Mouse (Mus musculus): ENCODE data around the gene Gm1043.

Gm1043 gene

DNA sequence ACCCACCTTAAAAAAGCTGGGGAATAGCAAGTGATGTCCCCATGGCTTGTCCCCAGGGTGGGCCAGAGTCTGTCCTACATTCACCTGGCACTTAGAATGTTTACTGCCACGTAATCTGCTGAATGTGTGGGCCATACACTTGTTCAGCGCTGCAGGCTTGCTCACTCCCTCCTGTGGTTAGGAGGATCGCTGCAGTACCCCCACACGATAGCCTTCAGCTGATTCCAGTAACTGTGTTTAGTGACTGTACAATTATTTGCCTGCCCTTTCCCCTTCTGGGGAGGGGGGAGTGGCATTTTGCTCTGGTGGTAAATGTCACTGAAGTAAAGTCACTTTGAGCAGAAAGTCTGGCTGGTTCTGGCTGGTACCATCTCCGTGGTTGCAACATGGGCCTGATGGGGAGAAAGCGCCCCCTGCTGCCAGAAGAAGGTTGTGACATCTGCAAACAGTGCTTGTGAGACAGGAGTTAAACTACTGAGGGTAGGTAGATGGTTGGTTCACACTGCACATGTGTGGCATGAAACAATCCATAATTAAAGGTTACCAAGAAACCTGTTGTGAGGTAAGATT lies 24.2 kb downstream of the Gm1043 start:
- no peak for DNase-seq (ENCODE audit: extremely low read depth, low read depth)

DNA sequence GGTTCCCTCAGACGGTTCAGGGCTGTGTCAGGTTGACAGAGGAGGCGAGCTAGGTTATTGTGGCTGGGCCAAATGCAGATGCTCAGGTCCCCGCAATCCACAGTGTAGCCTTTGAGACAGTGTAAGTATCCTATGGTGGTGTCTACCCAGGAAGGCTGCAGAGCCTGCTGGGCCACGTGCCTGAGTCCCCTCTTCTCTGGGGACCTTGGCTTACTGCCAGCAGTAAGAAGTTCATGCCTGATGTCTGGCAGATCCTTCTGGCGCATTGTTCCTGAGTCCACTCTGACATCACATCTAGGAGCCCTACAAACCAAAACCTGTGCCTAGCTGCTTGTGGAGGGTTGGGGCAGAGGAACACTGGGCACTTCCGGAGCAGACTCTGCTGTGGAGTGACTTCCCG lies 27.2 kb downstream of the Gm1043 start:
- DNase-seq (ENCODE audit: extremely low read depth, low read depth): no peak

DNA sequence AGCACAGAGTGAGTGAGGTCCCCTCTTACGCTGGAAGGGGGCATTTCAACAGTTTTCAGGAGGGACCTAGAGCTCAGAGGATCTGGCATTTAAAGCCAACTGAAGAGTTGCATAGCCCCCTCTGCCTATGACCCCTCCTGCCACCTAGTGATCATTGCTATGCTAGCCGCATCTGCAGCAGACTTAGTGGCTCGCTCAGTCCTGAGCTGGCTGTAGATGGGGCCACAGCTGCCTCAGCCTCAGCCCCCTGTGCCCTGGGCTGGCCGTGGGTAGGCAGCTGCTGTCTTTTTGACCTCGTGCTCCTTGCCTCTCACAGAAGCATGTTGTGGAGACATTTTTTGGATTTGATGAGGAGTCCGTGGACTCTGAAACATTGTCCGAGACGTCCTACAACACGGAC lies 32.0 kb downstream of the Gm1043 start:
- DNase-seq (ENCODE audit: extremely low read depth, low read depth): no peak

DNA sequence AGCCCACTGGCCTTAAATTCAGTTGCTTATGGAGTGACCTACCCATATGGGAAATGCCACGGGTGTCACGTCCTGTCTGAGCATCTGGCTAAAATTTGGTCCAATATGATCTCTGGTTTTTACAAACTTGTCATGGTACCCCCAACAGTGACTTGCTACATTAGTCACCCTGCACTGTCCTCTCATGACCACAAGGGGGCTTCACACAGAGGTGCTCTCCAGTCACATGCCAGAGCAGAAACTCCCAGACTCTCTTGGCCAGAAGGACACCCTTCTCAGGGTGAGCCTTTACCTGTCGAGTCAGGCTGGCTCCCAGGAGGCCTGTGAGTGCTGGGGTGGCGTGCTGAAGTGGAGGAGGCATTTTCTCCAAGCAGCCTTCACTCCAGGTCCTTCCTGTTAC lies 33.1 kb downstream of the Gm1043 start:
- no peak for DNase-seq (ENCODE audit: extremely low read depth, low read depth)

DNA sequence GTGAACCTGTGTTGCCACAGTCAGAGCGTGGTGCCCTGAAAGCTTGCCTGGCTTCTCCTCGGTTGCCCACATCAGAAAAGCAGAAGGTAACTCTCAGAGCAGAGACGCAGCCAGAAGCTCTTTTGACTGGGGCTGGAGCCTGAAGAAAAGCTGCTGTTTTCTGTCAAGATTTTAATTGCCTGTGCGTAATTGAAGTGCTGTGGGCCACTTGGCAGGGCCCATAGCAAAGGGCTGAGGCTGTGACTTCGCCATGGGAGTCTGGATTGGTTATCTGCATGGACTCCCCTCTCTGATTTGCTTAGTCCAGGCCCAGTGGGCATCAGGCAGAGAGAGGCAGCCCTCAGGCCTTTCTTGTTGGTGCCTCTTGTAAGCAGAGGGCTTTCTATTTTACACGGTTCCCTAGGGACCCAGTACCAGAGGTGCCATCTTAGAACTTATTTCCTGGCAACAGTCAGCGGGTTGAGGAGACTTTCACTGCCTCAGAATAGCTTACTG lies 36.1 kb downstream of the Gm1043 start:
- DNase-seq (ENCODE audit: extremely low read depth, low read depth): no peak

DNA sequence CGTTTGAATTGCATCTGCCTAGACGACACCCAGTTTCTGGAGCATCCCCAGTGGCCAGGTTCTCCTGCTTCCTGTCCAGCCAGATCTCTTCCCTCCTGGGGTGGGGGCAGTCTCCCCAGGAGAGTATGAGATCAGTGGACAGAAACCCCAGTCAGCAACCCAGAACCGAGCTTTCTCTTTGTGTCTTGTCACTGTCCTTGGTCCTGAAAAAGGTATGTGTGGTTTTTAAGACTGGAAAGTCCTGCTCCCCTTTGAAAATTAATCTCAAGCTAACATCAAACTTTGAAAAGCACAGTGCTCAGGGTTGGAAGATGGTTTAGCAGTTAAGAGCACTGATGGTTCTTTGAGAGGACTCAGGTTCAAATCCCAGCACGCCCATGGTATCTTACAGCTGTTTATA lies 46.7 kb downstream of the Gm1043 start:
- DNase-seq (ENCODE audit: extremely low read depth, low read depth): no peak

DNA sequence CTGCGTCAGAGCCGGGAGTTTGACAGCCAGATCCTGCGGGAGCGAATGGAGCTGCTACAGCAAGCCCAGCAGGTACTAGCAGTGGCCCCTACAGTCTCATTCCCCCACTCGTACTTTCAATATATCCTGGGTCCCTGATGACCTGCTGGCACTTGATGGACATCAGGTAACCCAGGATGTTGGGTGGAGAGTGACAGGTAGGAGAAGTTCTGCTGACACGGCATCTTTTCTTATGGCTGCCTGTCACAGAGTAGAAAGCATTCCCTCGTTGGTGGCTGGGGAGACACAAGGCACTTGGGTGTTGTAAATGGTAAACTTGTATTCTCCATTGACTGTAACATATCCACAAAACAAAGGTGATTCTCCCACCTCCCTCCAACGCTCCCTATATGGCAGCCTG lies 56.6 kb downstream of the Gm1043 start:
- DNase-seq (ENCODE audit: extremely low read depth, low read depth): no peak

DNA sequence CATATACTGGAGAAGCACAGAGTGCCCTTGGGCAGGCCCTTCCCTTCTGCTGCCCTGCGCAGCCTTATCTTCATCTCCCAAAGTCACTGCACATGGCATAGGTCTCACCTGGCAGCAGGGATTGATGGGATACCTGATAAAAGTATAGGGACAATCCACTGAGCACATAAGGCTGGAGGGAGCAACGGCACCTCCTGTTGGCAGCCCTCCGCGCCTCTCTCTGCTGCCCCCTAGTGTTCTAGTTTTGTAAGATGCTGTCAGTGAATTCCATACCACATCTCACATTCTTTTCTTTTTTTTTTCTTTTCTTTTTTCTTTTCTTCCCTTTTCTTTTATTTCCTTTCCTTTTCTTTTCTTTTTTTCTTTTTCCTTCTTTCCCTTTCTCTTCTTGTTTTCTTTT lies 62.4 kb downstream of the Gm1043 start:
- DNase-seq (ENCODE audit: extremely low read depth, low read depth): no peak

DNA sequence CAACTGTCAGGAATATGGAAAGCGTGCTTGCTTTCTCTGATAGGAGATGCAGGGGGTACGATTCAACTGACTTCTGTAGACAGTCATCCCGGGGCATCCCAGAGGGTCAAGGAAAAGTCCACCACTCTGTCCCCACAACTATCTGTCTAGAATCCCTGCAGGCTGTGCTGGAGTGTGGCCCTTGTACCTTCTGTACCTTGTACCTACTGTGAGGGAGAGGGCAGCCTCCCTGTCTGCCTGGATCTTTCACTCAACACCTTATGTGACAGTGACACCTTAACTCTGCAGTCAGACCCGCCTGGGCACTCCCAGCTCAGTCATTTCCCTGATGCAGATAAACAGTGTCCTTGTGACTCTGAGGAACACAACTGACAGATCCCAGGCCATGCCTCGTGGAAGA lies 65.5 kb downstream of the Gm1043 start:
- DNase-seq (ENCODE audit: extremely low read depth, low read depth): no peak

DNA sequence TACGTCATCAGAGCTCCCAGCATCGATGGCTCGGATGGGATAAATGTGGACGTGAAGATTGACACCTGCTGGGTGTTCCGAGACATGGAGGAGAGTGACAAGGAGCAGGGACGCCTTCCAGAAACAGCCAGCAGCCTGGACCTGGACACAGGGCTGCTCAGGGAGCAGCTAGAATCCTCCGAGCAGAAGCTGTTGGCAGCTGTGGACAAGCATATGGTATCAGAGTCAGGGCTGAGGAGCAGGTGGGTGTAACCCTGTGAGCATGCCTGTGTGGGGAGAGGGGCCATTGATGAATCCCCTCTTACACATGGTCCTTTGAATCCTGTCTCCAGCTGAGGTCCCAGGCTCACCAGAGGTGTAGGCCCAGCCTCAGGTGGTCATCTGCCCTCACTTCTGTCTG lies 69.3 kb downstream of the Gm1043 start:
- no peak for DNase-seq (ENCODE audit: extremely low read depth, low read depth)

DNA sequence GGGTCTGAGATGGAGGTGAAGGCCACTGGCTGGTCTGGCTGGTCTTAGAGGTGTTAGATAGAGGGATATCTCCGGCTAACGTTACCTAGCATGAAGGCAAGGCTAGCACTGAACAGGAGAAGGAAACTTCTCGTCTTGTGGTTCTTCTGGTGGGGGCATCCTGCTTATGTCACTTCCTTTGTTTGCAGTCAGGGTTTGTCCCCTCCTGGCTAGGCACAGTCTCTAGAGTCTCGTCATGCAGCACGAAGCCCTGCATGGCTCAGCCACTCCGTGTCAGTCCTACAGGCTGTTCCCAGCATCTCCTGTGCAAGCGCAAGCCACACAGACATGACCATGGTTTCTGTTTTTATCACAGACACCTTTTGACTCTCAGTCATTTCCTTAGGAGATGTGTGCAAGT lies 73.2 kb downstream of the Gm1043 start:
- no peak for DNase-seq (ENCODE audit: extremely low read depth, low read depth)

DNA sequence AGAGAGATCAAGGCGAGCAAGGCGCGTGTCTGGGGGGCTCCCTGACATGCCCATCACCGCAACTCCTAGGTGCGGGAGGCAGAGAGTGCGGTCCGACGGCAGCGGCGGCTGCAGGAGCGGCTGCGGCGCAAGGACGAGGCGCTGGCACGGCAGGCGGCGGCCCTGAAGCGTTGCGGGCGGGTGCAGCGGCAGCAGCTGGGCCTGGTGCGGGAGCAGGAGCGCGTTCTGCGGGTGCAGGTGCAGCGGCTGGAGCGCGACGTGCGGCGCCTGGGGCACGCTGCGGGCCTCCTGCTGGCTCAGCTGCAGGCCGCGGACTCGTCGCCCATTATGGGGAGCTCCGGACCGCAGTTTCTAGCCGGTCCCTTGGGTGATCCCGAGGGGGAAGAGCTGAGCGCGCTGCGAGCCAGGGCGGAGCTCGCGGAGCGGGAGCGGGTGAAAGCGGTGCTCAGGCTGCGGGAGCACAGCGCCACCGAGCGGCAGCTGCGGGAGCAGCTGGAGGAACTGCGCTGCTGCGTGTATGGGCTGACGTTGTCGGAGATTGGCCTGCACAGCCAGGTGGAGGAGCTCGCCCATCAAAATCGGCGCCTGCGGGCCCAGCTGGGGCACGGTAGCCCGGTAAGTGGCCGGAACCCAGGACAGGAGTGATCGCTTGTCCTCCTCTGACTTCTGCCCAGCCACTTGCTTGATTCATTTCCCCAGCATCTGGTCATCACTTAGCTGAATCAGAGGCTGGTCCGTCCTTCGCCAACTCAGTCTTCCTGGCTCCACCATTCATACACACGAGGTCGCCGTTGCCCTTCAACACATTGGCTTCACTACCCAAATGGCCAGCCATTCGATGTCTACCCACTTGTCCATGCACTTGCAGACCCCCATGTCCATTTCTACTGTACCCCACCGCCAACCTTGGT lies 78.0 kb downstream of the Gm1043 start:
- no peak for DNase-seq (ENCODE audit: extremely low read depth, low read depth)

DNA sequence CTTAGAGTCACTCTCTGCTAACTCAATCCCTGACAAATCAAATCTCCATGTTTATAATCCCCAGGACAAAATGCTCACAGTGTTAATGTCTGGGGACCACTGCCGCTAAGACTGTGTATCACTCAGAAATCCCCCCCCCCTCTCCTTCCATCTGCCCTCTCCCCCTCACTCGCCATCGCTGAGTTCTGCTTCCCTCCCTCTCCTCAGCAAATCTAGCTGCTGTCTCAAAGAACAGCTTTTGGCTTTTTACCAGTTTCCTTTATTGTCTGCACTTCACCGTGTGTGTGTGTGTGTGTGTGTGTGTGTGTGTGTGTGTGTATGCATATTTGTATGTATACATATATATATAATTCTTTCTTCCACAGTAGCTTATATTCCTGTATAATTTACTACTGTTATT lies 91.3 kb downstream of the Gm1043 start:
- no peak for DNase-seq (ENCODE audit: extremely low read depth, low read depth)

DNA sequence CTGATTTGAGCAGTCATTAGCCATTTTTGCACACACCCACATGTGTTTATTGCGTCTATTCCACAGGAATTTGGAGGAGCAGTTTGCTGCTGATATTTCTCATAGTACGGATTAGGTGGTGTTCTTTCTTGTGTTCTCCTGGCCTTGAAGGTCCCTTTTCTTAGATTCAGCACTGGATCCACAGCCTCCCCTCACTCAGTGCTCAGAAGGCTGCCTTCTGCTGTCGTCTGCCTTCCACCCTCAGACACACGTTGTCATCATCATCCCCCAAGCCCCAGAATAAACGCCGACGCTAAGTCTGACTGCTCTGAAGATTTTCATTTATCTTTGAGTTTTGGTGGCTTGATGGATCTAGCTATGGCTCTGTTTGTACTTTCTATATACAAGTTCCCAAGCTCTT lies 91.9 kb downstream of the Gm1043 start:
- DNase-seq (ENCODE audit: extremely low read depth, low read depth): no peak

DNA sequence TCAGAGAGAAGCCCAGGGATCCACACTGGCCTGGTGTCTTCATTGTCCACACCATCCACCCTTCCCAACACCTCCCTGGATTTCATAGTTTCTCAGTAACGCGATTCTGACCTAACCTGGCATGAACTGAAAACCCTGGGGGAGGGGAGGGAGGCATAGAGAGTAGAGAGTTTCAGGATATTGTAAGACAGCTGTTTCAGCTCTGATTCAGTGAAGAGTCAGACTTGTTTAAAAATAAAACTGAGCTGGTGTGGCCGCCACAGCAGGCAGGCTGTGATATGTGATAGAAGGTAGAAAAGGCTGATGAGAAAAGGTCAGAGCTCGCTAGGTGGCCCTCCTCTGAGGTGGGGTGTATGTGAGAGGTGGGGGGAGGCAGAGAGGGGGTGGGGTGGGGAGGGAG lies 93.6 kb downstream of the Gm1043 start:
- no peak for DNase-seq (ENCODE audit: extremely low read depth, low read depth)

DNA sequence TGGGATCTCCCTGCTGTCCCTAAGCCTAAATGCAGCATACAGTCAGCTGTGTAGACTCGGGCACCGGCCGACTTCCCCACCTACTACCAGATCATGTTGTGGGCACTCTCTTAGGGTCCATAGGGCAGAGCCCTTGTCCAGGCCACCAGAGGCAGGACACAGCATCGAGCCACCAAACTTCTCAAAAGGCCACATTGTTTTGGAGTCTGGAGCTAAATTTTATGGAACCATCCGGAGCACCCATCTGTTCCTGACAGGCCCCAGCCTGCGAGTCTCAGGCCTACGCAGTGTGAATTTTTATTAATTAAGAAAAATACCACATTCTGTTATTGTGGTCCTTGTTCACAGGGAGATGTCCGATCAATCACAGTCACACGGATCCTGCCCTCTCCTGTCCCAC lies 94.7 kb downstream of the Gm1043 start:
- DNase-seq (ENCODE audit: extremely low read depth, low read depth): no peak

DNA sequence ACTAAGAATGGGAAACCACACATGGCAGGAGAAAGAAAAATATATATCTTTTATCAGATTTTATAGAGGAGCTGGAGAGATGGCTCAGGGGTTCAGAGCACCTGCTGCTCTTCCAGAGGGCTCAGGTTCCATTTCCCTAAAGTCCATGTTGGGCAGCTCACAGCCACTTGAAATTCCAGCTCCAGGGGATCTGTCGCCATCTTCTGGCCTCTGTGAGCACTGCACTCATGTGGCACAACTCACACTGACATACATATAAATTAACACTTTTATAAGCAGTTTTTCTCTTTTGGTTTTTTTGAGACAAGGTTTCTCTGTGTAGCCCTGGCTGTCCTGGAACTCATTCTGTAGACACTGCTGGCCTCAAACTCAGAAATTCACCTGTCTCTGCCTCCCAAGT lies 95.5 kb downstream of the Gm1043 start:
- DNase-seq (ENCODE audit: extremely low read depth, low read depth): no peak

DNA sequence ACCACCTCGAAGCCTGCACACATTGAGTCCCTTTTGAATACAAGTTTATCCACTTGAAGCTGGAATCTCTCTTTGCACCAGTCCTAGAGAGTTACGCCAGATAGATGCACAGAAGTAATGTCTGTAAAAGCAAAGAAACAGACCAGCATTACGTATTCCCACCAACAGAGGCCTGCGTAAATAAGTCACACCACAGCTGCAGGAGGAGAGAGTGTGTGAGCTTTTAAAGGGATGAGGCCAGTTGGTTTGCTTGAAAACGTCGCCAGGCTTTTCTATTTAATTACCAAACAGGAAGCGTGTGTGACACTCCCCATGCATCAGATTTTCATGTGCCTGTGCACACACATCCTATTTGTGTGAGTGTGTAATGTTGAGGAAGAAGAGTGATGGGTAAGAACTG lies 99.4 kb downstream of the Gm1043 start:
- DNase-seq (ENCODE audit: extremely low read depth, low read depth): no peak

DNA sequence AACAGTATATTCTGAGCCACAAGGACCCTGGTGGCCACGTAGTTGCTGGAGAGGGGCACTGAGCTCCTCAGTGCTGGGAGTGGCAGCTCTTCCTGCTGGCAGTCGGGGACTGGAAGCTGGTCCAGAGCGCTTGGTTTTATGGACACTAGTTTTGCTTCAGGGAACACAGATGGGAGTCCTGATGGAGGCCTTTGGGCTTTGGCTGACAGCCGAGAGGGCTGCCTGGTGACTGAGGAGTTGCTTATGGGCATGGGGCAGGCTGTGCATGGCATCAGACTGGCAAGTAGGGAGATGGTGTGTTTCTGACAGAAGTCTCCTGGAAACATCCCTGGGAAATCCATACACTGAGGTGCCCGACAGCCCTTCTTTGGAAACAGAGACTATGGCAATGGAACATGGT lies 105.2 kb downstream of the Gm1043 start:
- DNase-seq (ENCODE audit: extremely low read depth, low read depth): no peak

DNA sequence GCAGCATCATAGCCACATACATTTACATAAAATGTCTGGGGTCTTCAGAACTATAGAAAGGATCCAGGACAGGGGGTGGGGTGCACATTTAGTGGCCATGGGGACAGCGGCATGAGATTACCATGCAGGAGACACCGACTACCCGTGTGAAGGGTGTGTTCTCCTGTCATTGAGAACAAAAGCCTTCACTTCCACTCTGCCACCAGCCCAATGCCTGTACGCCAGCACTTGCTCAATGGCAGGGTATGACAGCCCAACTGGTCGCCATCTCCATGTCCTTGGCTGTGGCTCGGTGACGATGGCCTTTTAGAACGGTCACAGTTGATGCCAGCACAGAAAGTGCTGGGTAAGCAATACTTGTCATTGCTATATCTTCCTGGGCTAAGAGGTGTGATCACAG lies 111.0 kb downstream of the Gm1043 start:
- DNase-seq (ENCODE audit: extremely low read depth, low read depth): no peak

DNA sequence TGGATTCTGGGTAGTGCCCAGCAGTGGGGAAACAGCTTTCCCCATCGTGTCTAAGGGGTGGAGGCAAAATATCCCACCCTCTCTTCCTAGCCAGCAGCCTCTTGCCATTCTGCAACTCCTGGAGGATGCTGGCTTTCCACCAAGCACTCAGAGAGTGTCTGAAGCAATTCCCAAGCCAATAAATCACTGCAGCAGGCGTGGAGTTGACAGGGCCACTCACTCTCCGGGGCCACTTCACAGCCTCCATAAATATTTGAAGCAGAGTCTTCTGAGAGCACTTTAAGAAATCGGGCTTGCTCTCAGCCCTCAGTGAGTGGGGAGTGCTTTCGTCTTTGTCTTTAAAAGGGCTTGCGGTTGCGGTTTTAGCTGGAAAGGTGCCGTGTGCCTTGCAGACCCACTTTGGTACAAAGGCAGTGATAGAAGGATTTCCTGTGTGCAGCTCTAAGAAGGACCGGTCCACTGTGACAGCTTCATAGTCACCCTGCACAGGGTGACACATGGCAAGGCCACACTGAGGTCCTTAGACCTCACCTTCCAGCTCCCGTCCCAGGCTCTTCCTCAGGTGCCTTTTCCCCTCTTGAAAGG lies 111.6 kb downstream of the Gm1043 start:
- DNase-seq (ENCODE audit: extremely low read depth, low read depth): no peak

DNA sequence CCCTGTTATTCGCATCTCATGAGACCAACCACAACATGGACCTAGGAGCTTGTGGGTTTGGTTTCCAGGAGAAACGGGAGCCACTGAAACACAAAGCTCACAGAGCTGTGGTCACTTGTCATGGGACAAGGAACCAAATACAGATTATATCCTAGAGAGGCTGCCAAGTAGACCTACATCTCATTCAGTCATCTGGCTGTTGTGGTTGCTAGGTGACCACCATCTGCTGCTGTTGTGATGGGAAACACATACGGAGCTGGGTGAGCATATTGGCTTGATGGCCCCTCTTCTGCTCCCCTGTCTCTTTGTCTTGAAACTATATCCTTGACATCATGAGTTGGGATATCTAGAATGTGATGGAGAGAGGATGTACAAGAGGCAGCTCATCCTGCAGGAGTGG lies 112.3 kb downstream of the Gm1043 start:
- no peak for DNase-seq (ENCODE audit: extremely low read depth, low read depth)

Measured in MEL-GATA-1-ER (cell line).